Mouse (Mus musculus): ENCODE measurements around the gene Trmt13.

DNA sequence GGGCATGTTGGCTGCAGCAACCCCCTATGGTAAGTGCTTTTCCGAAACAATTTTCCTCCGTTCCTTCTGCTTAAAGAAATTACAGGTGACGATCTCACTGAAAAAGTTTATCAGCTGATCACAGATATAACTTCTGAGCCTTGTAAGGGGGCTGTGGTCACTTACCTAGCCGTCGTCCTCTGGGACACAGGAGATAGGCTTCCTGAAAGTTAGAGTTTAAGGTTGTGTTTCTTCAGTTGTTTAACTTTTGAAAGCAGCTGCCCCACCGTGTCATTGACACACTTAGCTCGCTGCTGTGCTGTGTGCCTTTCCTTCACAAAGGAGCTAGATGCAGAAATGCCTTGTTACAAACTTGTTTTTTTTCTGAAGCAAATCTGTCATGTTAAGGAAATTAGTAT is 51.3 kb downstream of the Trmt13 start:
- TF ChIP-seq POLR2A (IDR thresholded peaks at IDR 0.05; ENCODE audit: extremely low read depth, insufficient read depth, low read length) (no peak), CTCF (IDR thresholded peaks at IDR 0.05; ENCODE audit: low read depth, low read length) (no peak)
